Mouse (Mus musculus) CH12.LX (cell line): ENCODE results near the gene Zscan22. TPM values are rescaled to one million over a fixed set of nuclear protein-coding genes. Genes with fewer than 3 reads are reported as not detected.

Source experiments
- DNase-seq: peaks from one replicate; pipeline ENCODE4 v3.0.0-alpha.2; 2013; ENCODE audit errors: extremely low read depth
- H3K27ac ChIP-seq: 2 replicates; pipeline ENCODE4 v1.5.1; 2012; ENCODE audit warnings: low read depth, mild to moderate bottlenecking, control low read depth, moderate library complexity; ENCODE audit not compliant: insufficient read depth
- H3K27me3 ChIP-seq: replicated peaks from 2 replicates; pipeline ENCODE3; 2012; ENCODE audit warnings: inconsistent platforms
- H3K36me3 ChIP-seq, 2 experiments: replicated peaks in 1 of 2; 2 replicates each; pipeline versions ENCODE3 to v1.6.1; 2012; ENCODE audit warnings: inconsistent platforms in 1 of 2, low read length in 1 of 2, mild to moderate bottlenecking in 1 of 2, mixed read lengths in 1 of 2, moderate library complexity in 1 of 2; ENCODE audit not compliant: control insufficient read depth in 1 of 2, insufficient read depth in 1 of 2
- H3K4me1 ChIP-seq, 2 experiments: 2 replicates each; pipeline ENCODE4 v1.6.1; 2012; ENCODE audit warnings: inconsistent platforms in 1 of 2, moderate library complexity in 1 of 2; ENCODE audit not compliant: insufficient read depth in 2 of 2, control insufficient read depth in 1 of 2
- H3K4me2 ChIP-seq: 2 replicates; pipeline ENCODE4 v1.6.1; 2012; ENCODE audit warnings: low read depth, mild to moderate bottlenecking, control low read depth; ENCODE audit not compliant: poor library complexity, insufficient read depth, severe bottlenecking
- H3K4me3 ChIP-seq, 3 experiments: fragments of 150-350 bp in 1 of 3; sonication (generic) in 1 of 3; replicated peaks in 1 of 3; 2 replicates each; pipeline versions ENCODE3 to v1.5.1; 2011 to 2012; ENCODE audit warnings: low read depth in 2 of 3, low read length in 2 of 3, mild to moderate bottlenecking in 2 of 3, moderate library complexity in 2 of 3, control low read depth in 1 of 3, improper control_type of control experiment in 1 of 3, inconsistent platforms in 1 of 3, mixed read lengths in 1 of 3; ENCODE audit not compliant: poor library complexity in 1 of 3
- H3K79me2 ChIP-seq: replicated peaks from 2 replicates; pipeline ENCODE4 v1.6.1; 2012; ENCODE audit warnings: mild to moderate bottlenecking, moderate library complexity; ENCODE audit not compliant: control insufficient read depth, poor library complexity, insufficient read depth, severe bottlenecking; ENCODE audit errors: extremely low read depth
- H3K9ac ChIP-seq: 2 replicates; pipeline ENCODE4 v1.6.1; 2012; ENCODE audit warnings: low read depth, mild to moderate bottlenecking, control low read depth, moderate library complexity; ENCODE audit not compliant: insufficient read depth
- H3K9me3 ChIP-seq: replicated peaks from 2 replicates; pipeline ENCODE3; 2012; ENCODE audit warnings: low read length, inconsistent platforms, mixed read lengths
- CHD1 ChIP-seq: IDR thresholded peaks from 2 replicates; pipeline ENCODE4 v1.6.1; 2012; ENCODE audit warnings: low read depth, low read length, improper control_type of control experiment, inconsistent platforms
- CTCF ChIP-seq, 2 experiments: IDR thresholded peaks in 1 of 2; conservative IDR thresholded peaks in 1 of 2; 2 replicates each; pipeline ENCODE4 v1.5.1; 2011 to 2012; ENCODE audit warnings: low read depth in 2 of 2, low read length in 2 of 2, improper control_type of control experiment in 1 of 2, inconsistent platforms in 1 of 2, mild to moderate bottlenecking in 1 of 2, moderate library complexity in 1 of 2
- E2F4 ChIP-seq: IDR thresholded peaks from 2 replicates; pipeline ENCODE4 v1.6.1; 2011; ENCODE audit warnings: low read depth, low read length, improper control_type of control experiment; ENCODE audit not compliant: insufficient replicate concordance
- EP300 ChIP-seq: IDR thresholded peaks from 2 replicates; pipeline ENCODE4 v1.6.1; 2011; ENCODE audit warnings: low read length, improper control_type of control experiment
- GABPA ChIP-seq: IDR thresholded peaks from 2 replicates; pipeline ENCODE4 v1.6.1; 2012; ENCODE audit warnings: low read depth, low read length, improper control_type of control experiment, inconsistent platforms; ENCODE audit not compliant: insufficient replicate concordance
- IRF4 ChIP-seq: IDR thresholded peaks from 2 replicates; pipeline ENCODE4 v1.6.1; 2014; ENCODE audit warnings: low read depth, mild to moderate bottlenecking, inconsistent platforms, low read length, improper control_type of control experiment
- JUN ChIP-seq: IDR thresholded peaks from 2 replicates; pipeline ENCODE4 v1.6.1; 2011; ENCODE audit warnings: low read depth, mild to moderate bottlenecking, low read length, improper control_type of control experiment, moderate library complexity; ENCODE audit not compliant: insufficient read depth
- JUND ChIP-seq: conservative IDR thresholded peaks from 2 replicates; pipeline ENCODE4 v1.6.1; 2011; ENCODE audit warnings: low read depth, low read length, improper control_type of control experiment
- MYC ChIP-seq: IDR thresholded peaks from 2 replicates; pipeline ENCODE4 v1.6.1; 2011; ENCODE audit warnings: low read depth, mild to moderate bottlenecking, improper control_type of control experiment, low read length
- PAX5 ChIP-seq: IDR thresholded peaks from 2 replicates; pipeline ENCODE4 v1.6.1; 2012; ENCODE audit warnings: low read length, inconsistent platforms, mixed read lengths
- POLR2A ChIP-seq: IDR thresholded peaks from 2 replicates; pipeline ENCODE4 v1.6.1; 2011; ENCODE audit warnings: low read depth, mild to moderate bottlenecking, improper control_type of control experiment, low read length
- POLR2AphosphoS2 ChIP-seq: IDR thresholded peaks from 2 replicates; pipeline ENCODE4 v1.6.1; 2011; ENCODE audit warnings: low read depth, low read length, improper control_type of control experiment
- RAD21 ChIP-seq: IDR thresholded peaks from 2 replicates; pipeline ENCODE4 v1.6.1; 2011; ENCODE audit warnings: low read depth, mild to moderate bottlenecking, low read length, improper control_type of control experiment, moderate library complexity
- SIN3A ChIP-seq: IDR thresholded peaks from 2 replicates; pipeline ENCODE4 v1.6.1; 2012; ENCODE audit warnings: low read length, improper control_type of control experiment, inconsistent platforms
- TCF12 ChIP-seq: IDR thresholded peaks from 2 replicates; pipeline ENCODE4 v1.6.1; 2014; ENCODE audit warnings: low read depth, mild to moderate bottlenecking, inconsistent platforms, low read length, improper control_type of control experiment
- UBTF ChIP-seq: IDR thresholded peaks from 2 replicates; pipeline ENCODE4 v1.6.1; 2012; ENCODE audit warnings: low read depth, mild to moderate bottlenecking, inconsistent platforms, low read length, improper control_type of control experiment, moderate library complexity
- USF2 ChIP-seq: conservative IDR thresholded peaks from 2 replicates; pipeline ENCODE4 v1.6.1; 2011; ENCODE audit warnings: low read depth, low read length, improper control_type of control experiment
- ZC3H11A ChIP-seq: IDR thresholded peaks from 2 replicates; pipeline ENCODE4 v1.6.1; 2012; ENCODE audit warnings: low read depth, mild to moderate bottlenecking, inconsistent platforms, low read length, improper control_type of control experiment
- ZKSCAN1 ChIP-seq: IDR thresholded peaks from 2 replicates; pipeline ENCODE4 v1.6.1; 2012; ENCODE audit warnings: low read depth, inconsistent platforms, low read length, improper control_type of control experiment, borderline replicate concordance
- ZMIZ1 ChIP-seq: IDR thresholded peaks from 2 replicates; pipeline ENCODE4 v1.6.1; 2012; ENCODE audit warnings: low read depth, mild to moderate bottlenecking, inconsistent platforms, low read length, improper control_type of control experiment
- dilution Hi-C: fragments of 300-500 bp; cut with MboI; formaldehyde crosslinking; loops from 2 replicates; pipeline ENCODE4 v1.14.3; 2020; ENCODE audit warnings: low sequenced_read_pairs; ENCODE audit not compliant: extremely low pct_unique_long_range_greater_than_20kb, extremely low pct_ligation_motif_present
- in situ Hi-C: fragments of 300-500 bp; cut with MboI; formaldehyde crosslinking; loops from 3 replicates; pipeline ENCODE4 v1.14.3; 2019; ENCODE audit warnings: low sequenced_read_pairs, low pct_ligation_motif_present, low pct_unique_long_range_greater_than_20kb, mixed read lengths
- polyA plus RNA-seq: library from polyadenylated mRNA; unstranded; fragments of >175 nt; gene quantifications from 2 replicates; pipeline ENCODE4 v1.2.1, GENCODE M21; 2012; ENCODE audit warnings: low read depth; ENCODE audit not compliant: insufficient read length
- total RNA-seq, 2 experiments: library from RNA; depleted of rRNA; stranded (reverse); fragments of 300-350 nt in 1 of 2; fragments of >200 nt in 1 of 2; gene quantifications; 2 replicates each; pipeline ENCODE4 v1.2.3; 2012 to 2014

Zscan22 gene
- total and polyA plus RNA-seq, 3 experiments = 3.2 to 8.9 (median 3.3) TPM

- 0 out of 2 replicates have a peak, but pooled peaks have one; percentile 32 for TF ChIP-seq TCF12
- TF ChIP-seq EP300 = no peak
- TF ChIP-seq ZKSCAN1 = no peak
- no peak for TF ChIP-seq E2F4
- TF ChIP-seq CTCF (conservative IDR thresholded peaks at IDR 0.05 in 1 of 2, IDR thresholded peaks at IDR 0.05 in 1 of 2; ENCODE audit: low read depth in 2 of 2, low read length in 2 of 2) = peak in 1 of 2 experiments; percentile 76; a peak in 2 of 4 replicates
- TF ChIP-seq SIN3A = no peak
- TF ChIP-seq, all 38 proteins: peak for 8
Measured at GRCm38 (mm10) chr7:12954896-12955295, 57.3 kb downstream of the Zscan22 start (continued).

- H3K9ac ChIP-seq = no peak overlapping the region
- no peak overlapping the region for H3K27ac ChIP-seq
- TF ChIP-seq RAD21 (no peak), GABPA (no peak), JUND (no peak), POLR2AphosphoS2 (no peak), USF2 (no peak), IRF4 (no peak), ZC3H11A (no peak), POLR2A (no peak), CHD1 (no peak), TCF12 (no peak), JUN (no peak), ZMIZ1 (no peak), UBTF (no peak), PAX5 (no peak), MYC (no peak)
- DNase-seq = no peak
- H3K79me2 ChIP-seq = no peaks in the 10 kb centered on the region
- H3K27me3 ChIP-seq = no peaks in the 10 kb centered on the region
- dilution Hi-C loops (no loop called here), in situ Hi-C loops (no loop called here)
- H3K4me1 ChIP-seq = peaks cover 0 to 27% of the 10 kb centered on the region in 2 experiments; a peak in 2 of 4 replicates
- no peaks in the 10 kb centered on the region for H3K9me3 ChIP-seq
- no peak overlapping the region for H3K4me2 ChIP-seq
- no peaks in the 10 kb centered on the region for H3K36me3 ChIP-seq
- no peak overlapping the region for H3K4me3 ChIP-seq
Measured at GRCm38 (mm10) chr7:12957511-12957910, 59.9 kb downstream of the Zscan22 start.

Other genes with a start within 250 kb of the Zscan22 start
- gene Vmn2r55, start 212.8 kb upstream of the Zscan22 start, total RNA-seq (2012; rRNA removed) = not detected in 2 replicates
- gene Vmn2r55, start 212.8 kb upstream of the Zscan22 start, total RNA-seq (2014; rRNA removed) = not detected in 2 replicates
- not detected in 2 replicates for gene Vmn2r55, start 212.8 kb upstream of the Zscan22 start, polyA plus RNA-seq
- not detected in 2 replicates for gene Vmn2r56, start 162.8 kb upstream of the Zscan22 start, total RNA-seq (2012; rRNA removed)
- gene Vmn2r56, start 162.8 kb upstream of the Zscan22 start, total RNA-seq (2014; rRNA removed) = not detected in 2 replicates
- not detected in 2 replicates for gene Vmn2r56, start 162.8 kb upstream of the Zscan22 start, polyA plus RNA-seq
- gene Zscan18, start 94.2 kb upstream of the Zscan22 start, total RNA-seq (2012; rRNA removed) = 1.6 and 1.8 TPM in 2 replicates
- gene Zscan18, start 94.2 kb upstream of the Zscan22 start, total RNA-seq (2014; rRNA removed) = 0.56 and 1.4 TPM in 2 replicates
- 1.3 and 1.6 TPM in 2 replicates for gene Zscan18, start 94.2 kb upstream of the Zscan22 start, polyA plus RNA-seq
- gene Zfp329, start 79.0 kb upstream of the Zscan22 start, total RNA-seq (2012; rRNA removed) = 4.4 and 4.5 TPM in 2 replicates
- gene Zfp329, start 79.0 kb upstream of the Zscan22 start, total RNA-seq (2014; rRNA removed) = 3.9 and 7.2 TPM in 2 replicates
- gene Zfp329, start 79.0 kb upstream of the Zscan22 start, polyA plus RNA-seq = 4.3 and 4.5 TPM in 2 replicates
- gene Zfp110, start 63.1 kb upstream of the Zscan22 start, total RNA-seq (2012; rRNA removed) = 29.3 and 31.0 TPM in 2 replicates
- 26.6 and 31.5 TPM in 2 replicates for gene Zfp110, start 63.1 kb upstream of the Zscan22 start, total RNA-seq (2014; rRNA removed)
- 14.8 and 16.2 TPM in 2 replicates for gene Zfp110, start 63.1 kb upstream of the Zscan22 start, polyA plus RNA-seq
- 1.2 and 1.4 TPM in 2 replicates for gene Zfp128, start 16.6 kb upstream of the Zscan22 start, total RNA-seq (2012; rRNA removed)
- gene Zfp128, start 16.6 kb upstream of the Zscan22 start, total RNA-seq (2014; rRNA removed) = 0.96 and 1.2 TPM in 2 replicates
- 0.61 and 0.78 TPM in 2 replicates for gene Zfp128, start 16.6 kb upstream of the Zscan22 start, polyA plus RNA-seq
- 3,671 and 4,026 TPM in 2 replicates for gene Rps5, start 24.5 kb downstream of the Zscan22 start, total RNA-seq (2012; rRNA removed)
- 3,631 and 4,293 TPM in 2 replicates for gene Rps5, start 24.5 kb downstream of the Zscan22 start, total RNA-seq (2014; rRNA removed)
- 2,088 and 2,166 TPM in 2 replicates for gene Rps5, start 24.5 kb downstream of the Zscan22 start, polyA plus RNA-seq
- gene Rnf225, start 29.6 kb downstream of the Zscan22 start, total RNA-seq (2012; rRNA removed) = 1.1 and 1.3 TPM in 2 replicates
- gene Rnf225, start 29.6 kb downstream of the Zscan22 start, total RNA-seq (2014; rRNA removed) = 0.89 and 0.90 TPM in 2 replicates
- gene Rnf225, start 29.6 kb downstream of the Zscan22 start, polyA plus RNA-seq = 3.4 and 4.0 TPM in 2 replicates
- 6.4 and 8.7 TPM in 2 replicates for gene Zfp324, start 68.0 kb downstream of the Zscan22 start, total RNA-seq (2012; rRNA removed)
- 6.3 and 7.3 TPM in 2 replicates for gene Zfp324, start 68.0 kb downstream of the Zscan22 start, total RNA-seq (2014; rRNA removed)
- 3.8 and 4.2 TPM in 2 replicates for gene Zfp324, start 68.0 kb downstream of the Zscan22 start, polyA plus RNA-seq
- gene Zfp446, start 80.0 kb downstream of the Zscan22 start, total RNA-seq (2012; rRNA removed) = 7.5 and 7.8 TPM in 2 replicates
- 11.9 and 12.8 TPM in 2 replicates for gene Zfp446, start 80.0 kb downstream of the Zscan22 start, total RNA-seq (2014; rRNA removed)
- gene Zfp446, start 80.0 kb downstream of the Zscan22 start, polyA plus RNA-seq = 12.5 and 12.9 TPM in 2 replicates
- 0.04 TPM in 1 of 2 replicates, not detected in the other for gene Slc27a5, start 100.4 kb downstream of the Zscan22 start, total RNA-seq (2012; rRNA removed)
- gene Slc27a5, start 100.4 kb downstream of the Zscan22 start, total RNA-seq (2014; rRNA removed) = not detected in 2 replicates
- gene Slc27a5, start 100.4 kb downstream of the Zscan22 start, polyA plus RNA-seq = not detected in 2 replicates
- gene Trim28, start 101.3 kb downstream of the Zscan22 start, total RNA-seq (2012; rRNA removed) = 500 and 583 TPM in 2 replicates
- 495 and 516 TPM in 2 replicates for gene Trim28, start 101.3 kb downstream of the Zscan22 start, total RNA-seq (2014; rRNA removed)
- 728 and 891 TPM in 2 replicates for gene Trim28, start 101.3 kb downstream of the Zscan22 start, polyA plus RNA-seq
- gene Zbtb45, start 112.2 kb downstream of the Zscan22 start, total RNA-seq (2012; rRNA removed) = 9.5 and 12.1 TPM in 2 replicates
- 6.7 and 6.8 TPM in 2 replicates for gene Zbtb45, start 112.2 kb downstream of the Zscan22 start, total RNA-seq (2014; rRNA removed)
- 16.7 and 17.1 TPM in 2 replicates for gene Zbtb45, start 112.2 kb downstream of the Zscan22 start, polyA plus RNA-seq
- 110 and 115 TPM in 2 replicates for gene Chmp2a, start 137.0 kb downstream of the Zscan22 start, total RNA-seq (2012; rRNA removed)
- 131 and 141 TPM in 2 replicates for gene Chmp2a, start 137.0 kb downstream of the Zscan22 start, total RNA-seq (2014; rRNA removed)
- gene Chmp2a, start 137.0 kb downstream of the Zscan22 start, polyA plus RNA-seq = 134 and 148 TPM in 2 replicates
- 134 and 156 TPM in 2 replicates for gene Ube2m, start 140.5 kb downstream of the Zscan22 start, total RNA-seq (2012; rRNA removed)
- gene Ube2m, start 140.5 kb downstream of the Zscan22 start, total RNA-seq (2014; rRNA removed) = 227 and 244 TPM in 2 replicates
- gene Ube2m, start 140.5 kb downstream of the Zscan22 start, polyA plus RNA-seq = 215 and 272 TPM in 2 replicates
- 0.46 and 0.55 TPM in 2 replicates for gene Mzf1, start 156.9 kb downstream of the Zscan22 start, total RNA-seq (2012; rRNA removed)
- gene Mzf1, start 156.9 kb downstream of the Zscan22 start, total RNA-seq (2014; rRNA removed) = 0.31 and 0.34 TPM in 2 replicates
- 0.50 and 0.68 TPM in 2 replicates for gene Mzf1, start 156.9 kb downstream of the Zscan22 start, polyA plus RNA-seq
- not detected in 2 replicates for gene Vmn1r85, start 197.4 kb downstream of the Zscan22 start, total RNA-seq (2012; rRNA removed)
- not detected in 2 replicates for gene Vmn1r85, start 197.4 kb downstream of the Zscan22 start, total RNA-seq (2014; rRNA removed)
- not detected in 2 replicates for gene Vmn1r85, start 197.4 kb downstream of the Zscan22 start, polyA plus RNA-seq
- gene Vmn1r86, start 222.1 kb downstream of the Zscan22 start, total RNA-seq (2012; rRNA removed) = not detected in 2 replicates
- not detected in 2 replicates for gene Vmn1r86, start 222.1 kb downstream of the Zscan22 start, total RNA-seq (2014; rRNA removed)
- gene Vmn1r86, start 222.1 kb downstream of the Zscan22 start, polyA plus RNA-seq = not detected in 2 replicates
- gene Vmn1r87, start 242.3 kb downstream of the Zscan22 start, total RNA-seq (2012; rRNA removed) = not detected in 2 replicates
- not detected in 2 replicates for gene Vmn1r87, start 242.3 kb downstream of the Zscan22 start, total RNA-seq (2014; rRNA removed)
- gene Vmn1r87, start 242.3 kb downstream of the Zscan22 start, polyA plus RNA-seq = not detected in 2 replicates